Mouse (Mus musculus) thymus, adult 2 months (tissue): ENCODE results near the gene Galnt10.

Source experiments
- CTCF ChIP-seq: fragments of 200-500 bp; IDR thresholded peaks from 2 replicates; pipeline ENCODE4 v1.5.1; 2012; ENCODE audit warnings: mild to moderate bottlenecking, control low read depth, low read length, moderate library complexity, borderline replicate concordance; ENCODE audit not compliant: control insufficient read depth, poor library complexity, insufficient read depth; ENCODE audit errors: extremely low read depth
- POLR2A ChIP-seq: fragments of 200-500 bp; IDR thresholded peaks from 2 replicates; pipeline ENCODE4 v1.6.1; 2012; ENCODE audit warnings: mild to moderate bottlenecking, low read length, control low read depth, moderate library complexity; ENCODE audit not compliant: control insufficient read depth, poor library complexity, insufficient read depth; ENCODE audit errors: extremely low read depth

- TF ChIP-seq CTCF = no peak
- TF ChIP-seq POLR2A = no peak
Measured at GRCm38 (mm10) chr11:57650867-57651266, 5.6 kb downstream of the Galnt10 start.
